Mouse (Mus musculus) hindbrain, embryonic 10.5 days (tissue): ENCODE data around the gene Htatip2. TPM values are rescaled to one million over a fixed set of nuclear protein-coding genes. Genes with fewer than 3 reads are reported as not detected.

Experiments used
- polyA plus RNA-seq: library from polyadenylated mRNA; unstranded; fragments of >200 nt; fragmentation: Nextera tagmentation; extraction: Ambion mirVana; gene quantifications from 2 replicates; pipeline ENCODE4 v1.2.1, GENCODE M21; 2016

The Htatip2 gene
- polyA plus RNA-seq, 1 experiment from 2014 or later: 4.3 TPM

Other genes starting within 250 kb of the Htatip2 start
- 42.0 and 72.1 TPM in 2 replicates for gene Dbx1, start 122.3 kb upstream of the Htatip2 start, polyA plus RNA-seq
- gene Prmt3, start 19.2 kb downstream of the Htatip2 start, polyA plus RNA-seq: 49.7 and 65.0 TPM in 2 replicates
- 0.60 and 4.1 TPM in 2 replicates for gene Slc6a5, start 151.0 kb downstream of the Htatip2 start, polyA plus RNA-seq
- gene Nell1, start 215.7 kb downstream of the Htatip2 start, polyA plus RNA-seq: 1.2 and 1.6 TPM in 2 replicates